ENCODE assay signal across 14 mouse cellular contexts in the genomic region with DNA sequence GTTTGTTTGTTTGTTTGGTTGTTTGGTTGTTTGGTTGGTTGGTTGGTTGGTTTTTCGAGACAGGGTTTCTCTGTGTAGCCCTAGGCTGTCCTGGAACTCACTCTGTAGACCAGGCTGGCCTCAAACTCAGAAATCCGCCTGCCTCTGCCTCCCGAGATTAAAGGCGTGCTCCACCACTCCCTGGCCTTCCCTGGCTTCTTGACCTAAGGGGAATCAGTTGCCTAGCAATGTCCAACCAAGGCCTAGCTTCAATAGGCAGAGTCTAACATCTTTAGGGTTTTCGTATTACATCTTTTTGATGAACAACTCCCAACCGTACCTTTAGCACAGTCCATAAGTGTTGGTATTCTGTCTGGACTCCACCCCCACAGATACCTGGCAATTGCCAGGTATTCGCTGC. TPM values are rescaled to one million over a fixed set of nuclear protein-coding genes. Genes with fewer than 3 reads are reported as not detected.
A peak's percentile ranks its signal among the peaks of the same experiment; 100 is the strongest.
DNase-seq lines count a peak whose midpoint lies in the region; ATAC-seq and TF ChIP-seq lines count a peak whose summit lies in the region.
"Not testable (repeated sequence)": the region's sequence is repeated elsewhere in the genome, so short reads cannot be mapped to it uniquely, and the experiment has no call there.
"Had no signal": no experiment of that assay in that cellular context is flagged by ENCODE, and none has a peak within 500 bp of the region (broad histone marks: within the 10 kb centered on the region; RNA-seq: fewer than 3 reads in every experiment).

No protein-coding gene starts in this region.

- H3K36me3 ChIP-seq in G1E (replicated peaks) = peaks cover 25% of the 10 kb centered on the region
- H3K36me3 ChIP-seq in embryonic facial prominence, embryonic 12.5 days = peaks cover 16% of the 10 kb centered on the region
- H3K36me3 ChIP-seq in hindbrain, embryonic 14.5 days (replicated peaks; ENCODE audit: control insufficient read depth, insufficient read depth) = peaks cover 17% of the 10 kb centered on the region
- peaks cover 14% of the 10 kb centered on the region; the same call in 1 of the 2 replicates for H3K36me3 ChIP-seq in kidney, postnatal 0 days (ENCODE audit: insufficient read depth, low read length)
- not testable (repeated sequence) for H3K36me3 ChIP-seq in liver, embryonic 16.5 days (ENCODE audit: control insufficient read depth, insufficient read depth); testis, adult 2 months (ENCODE audit: control insufficient read depth, insufficient read depth, low read length)
- H3K36me3 ChIP-seq in midbrain, embryonic 16.5 days (ENCODE audit: control insufficient read depth, insufficient read depth, low read length) = peaks cover 11% of the 10 kb centered on the region; the same call in 1 of the 2 replicates

- H3K27me3 ChIP-seq in G1E (ENCODE audit: insufficient read depth, low read length); embryonic facial prominence, embryonic 12.5 days; hindbrain, embryonic 14.5 days (ENCODE audit: control insufficient read depth, insufficient read depth, low read length); kidney, postnatal 0 days (ENCODE audit: insufficient read depth, low read length); liver, embryonic 16.5 days (ENCODE audit: control insufficient read depth, insufficient read depth, low read depth, low read length); midbrain, embryonic 16.5 days (ENCODE audit: control insufficient read depth, insufficient read depth, low read depth, low read length); testis, adult 2 months (ENCODE audit: control insufficient read depth, insufficient read depth, low read length): not testable (repeated sequence)

- 83% methylated on average over 7 of the region's 7 CpGs for WGBS in embryonic facial prominence, embryonic 12.5 days
- 83% methylated on average over 7 of the region's 7 CpGs for WGBS in hindbrain, embryonic 14.5 days
- WGBS in kidney, postnatal 0 days = 90% methylated on average over 7 of the region's 7 CpGs
- WGBS in liver, embryonic 16.5 days (ENCODE audit: insufficient replicate concordance) = 77% methylated on average over 7 of the region's 7 CpGs
- 91% methylated on average over 7 of the region's 7 CpGs for WGBS in midbrain, embryonic 16.5 days

- TF ChIP-seq POLR2A in testis, adult 2 months (IDR thresholded peaks at IDR 0.05; ENCODE audit: control insufficient read depth, low read depth, low read length) = not testable (repeated sequence)

- DNase-seq in G1E (ENCODE audit: low spot score); hindbrain, embryonic 14.5 days (ENCODE audit: low spot score); kidney, postnatal 0 days (ENCODE audit: low spot score): not testable (repeated sequence)
- peak; percentile 85 for DNase-seq in heart, adult 11 months

- H3K27ac ChIP-seq in embryonic facial prominence, embryonic 12.5 days; hindbrain, embryonic 14.5 days; kidney, postnatal 0 days; liver, embryonic 16.5 days (ENCODE audit: low read length); midbrain, embryonic 16.5 days (ENCODE audit: low read length): not testable (repeated sequence)
- peak overlapping the region; percentile 61; the same call in 1 of the 2 replicates for H3K27ac ChIP-seq in testis, adult 2 months (ENCODE audit: control insufficient read depth, insufficient read depth, low read depth, low read length)

- H3K4me2 ChIP-seq in embryonic facial prominence, embryonic 12.5 days (replicated peaks) = peak overlapping the region; percentile 68
- peak overlapping the region; percentile 58 for H3K4me2 ChIP-seq in hindbrain, embryonic 14.5 days (replicated peaks)
- H3K4me2 ChIP-seq in kidney, postnatal 0 days (ENCODE audit: low read length) = peak overlapping the region; percentile 87
- H3K4me2 ChIP-seq in liver, embryonic 16.5 days (ENCODE audit: low read depth, low read length) = peak overlapping the region; percentile 74
- peak overlapping the region; percentile 73 for H3K4me2 ChIP-seq in midbrain, embryonic 16.5 days (ENCODE audit: low read length)

- TF ChIP-seq CTCF in G1E (IDR thresholded peaks at IDR 0.05; ENCODE audit: low read depth, low read length); kidney, postnatal 0 days (IDR thresholded peaks at IDR 0.05; ENCODE audit: low read depth); testis, adult 2 months (IDR thresholded peaks at IDR 0.05; ENCODE audit: control insufficient read depth, insufficient read depth, insufficient replicate concordance, low read depth, low read length): not testable (repeated sequence)

- H3K9ac ChIP-seq in embryonic facial prominence, embryonic 12.5 days; hindbrain, embryonic 14.5 days; kidney, postnatal 0 days (ENCODE audit: low read depth, low read length); liver, embryonic 16.5 days (ENCODE audit: low read depth, low read length); midbrain, embryonic 16.5 days (ENCODE audit: low read depth, low read length): not testable (repeated sequence)

- H3K4me1 ChIP-seq in G1E (ENCODE audit: insufficient read depth, low read depth, low read length) = peaks cover 16% of the 10 kb centered on the region
- not testable (repeated sequence) for H3K4me1 ChIP-seq in embryonic facial prominence, embryonic 12.5 days; hindbrain, embryonic 14.5 days (replicated peaks; ENCODE audit: control insufficient read depth, insufficient read depth, low read length); kidney, postnatal 0 days (replicated peaks; ENCODE audit: insufficient read depth, low read length); liver, embryonic 16.5 days (ENCODE audit: control insufficient read depth, low read depth, low read length); midbrain, embryonic 16.5 days (ENCODE audit: control insufficient read depth, insufficient read depth, low read length)
- peaks cover 11% of the 10 kb centered on the region for H3K4me1 ChIP-seq in testis, adult 2 months (ENCODE audit: control insufficient read depth, insufficient read depth, low read length)

- not testable (repeated sequence) for ATAC-seq in G1E (ENCODE audit: extremely low read depth, insufficient number of reproducible peaks, low FRiP score, poor library complexity, severe bottlenecking); embryonic facial prominence, embryonic 12.5 days (ENCODE audit: insufficient number of reproducible peaks, insufficient read depth, low FRiP score, low TSS enrichment); kidney, postnatal 0 days (replicated peaks; ENCODE audit: low FRiP score, low read depth); liver, embryonic 16.5 days (ENCODE audit: low read depth)
- ATAC-seq in hindbrain, embryonic 14.5 days (ENCODE audit: low FRiP score) = 0 out of 2 replicates have a peak, but pooled peaks have one; percentile 12
- peak; percentile 34 for ATAC-seq in midbrain, embryonic 16.5 days

- peak overlapping the region; percentile 95; the same call in 1 of the 2 replicates for H3K4me3 ChIP-seq in G1E (ENCODE audit: low read depth, low read length)
- peak overlapping the region; percentile 88; the same call in 1 of the 2 replicates for H3K4me3 ChIP-seq in embryonic facial prominence, embryonic 12.5 days
- H3K4me3 ChIP-seq in hindbrain, embryonic 14.5 days (replicated peaks; ENCODE audit: low read length) = peak overlapping the region; percentile 63
- H3K4me3 ChIP-seq in kidney, postnatal 0 days (replicated peaks; ENCODE audit: low read depth, low read length) = peak overlapping the region; percentile 95
- H3K4me3 ChIP-seq in liver, embryonic 16.5 days (ENCODE audit: low read depth, low read length) = peak overlapping the region; percentile 97
- peak overlapping the region; percentile 93 for H3K4me3 ChIP-seq in midbrain, embryonic 16.5 days (ENCODE audit: low read depth, low read length)
- peak overlapping the region; percentile 96 for H3K4me3 ChIP-seq in testis, adult 2 months (ENCODE audit: control insufficient read depth, low read depth, low read length)

- H3K9me3 ChIP-seq in G1E (replicated peaks); embryonic facial prominence, embryonic 12.5 days; hindbrain, embryonic 14.5 days (ENCODE audit: control insufficient read depth, low read length); kidney, postnatal 0 days (replicated peaks; ENCODE audit: low read length); liver, embryonic 16.5 days (replicated peaks; ENCODE audit: control insufficient read depth, low read length); midbrain, embryonic 16.5 days (replicated peaks; ENCODE audit: control insufficient read depth, low read length, poor library complexity, severe bottlenecking): not testable (repeated sequence)

RNA-seq across cellular contexts. Expression of a gene that starts 0.5 kb away (rescaled TPM):
- total RNA-seq in G1E (2014; fragmentation: Nextera tagmentation) (63.0 and 68.8 TPM in 2 replicates), G1E (2017) (29.6 and 36.7 TPM in 2 replicates)
- polyA plus RNA-seq in G1E (2012) = 22.2 and 29.0 TPM in 2 replicates
- 64.9 and 68.4 TPM in 2 replicates for polyA plus RNA-seq in embryonic facial prominence, embryonic 12.5 days (2016; fragmentation: Nextera tagmentation; extraction: Ambion mirVana)
- polyA plus RNA-seq in hindbrain, embryonic 14.5 days (2014; fragmentation: Nextera tagmentation; extraction: Ambion mirVana) = 30.5 and 34.9 TPM in 2 replicates
- 52.7 and 58.9 TPM in 2 replicates for polyA plus RNA-seq in kidney, postnatal 0 days (2015; fragmentation: Nextera tagmentation; extraction: Ambion mirVana)
- 21.5 and 23.2 TPM in 2 replicates for polyA plus RNA-seq in liver, embryonic 16.5 days (2015; fragmentation: Nextera tagmentation; extraction: Ambion mirVana)
- 33.8 and 35.8 TPM in 2 replicates for polyA plus RNA-seq in midbrain, embryonic 16.5 days (2015; fragmentation: Nextera tagmentation; extraction: Ambion mirVana)
- polyA plus RNA-seq in testis, adult 2 months (2012; rRNA removed) = 22.7 and 25.4 TPM in 2 replicates

RNA-seq across cellular contexts. Expression of a gene that starts 15.7 kb away (rescaled TPM):
- total RNA-seq in G1E (2014; fragmentation: Nextera tagmentation) = not detected in 2 replicates
- not detected in 2 replicates for total RNA-seq in G1E (2017)
- polyA plus RNA-seq in G1E (2012) = not detected in 2 replicates
- not detected in 2 replicates for polyA plus RNA-seq in embryonic facial prominence, embryonic 12.5 days (2016; fragmentation: Nextera tagmentation; extraction: Ambion mirVana)
- not detected in 2 replicates for polyA plus RNA-seq in hindbrain, embryonic 14.5 days (2014; fragmentation: Nextera tagmentation; extraction: Ambion mirVana)
- not detected in 2 replicates for polyA plus RNA-seq in kidney, postnatal 0 days (2015; fragmentation: Nextera tagmentation; extraction: Ambion mirVana)
- polyA plus RNA-seq in liver, embryonic 16.5 days (2015; fragmentation: Nextera tagmentation; extraction: Ambion mirVana) = not detected in 2 replicates
- polyA plus RNA-seq in midbrain, embryonic 16.5 days (2015; fragmentation: Nextera tagmentation; extraction: Ambion mirVana) = not detected in 2 replicates
- 3.9 and 4.8 TPM in 2 replicates for polyA plus RNA-seq in testis, adult 2 months (2012; rRNA removed)
- total RNA-seq: adrenal gland, postnatal 25 days; gastrocnemius, postnatal 14 days; hematopoietic stem cell, adult 5-6 weeks; layer of hippocampus, adult 8-10 months; left cerebral cortex, postnatal 36 days; megakaryocyte-erythroid progenitor cell, adult 5-6 weeks had no signal
